Mouse (Mus musculus) liver, postnatal 0 days (tissue): ENCODE data around the gene Tmem237.

Experiments
- CTCF ChIP-seq: sonication (generic); IDR thresholded peaks from 2 replicates; pipeline ENCODE4 v1.5.1; 2016; ENCODE audit warnings: antibody characterized with exemption, low read depth
- EP300 ChIP-seq: IDR thresholded peaks from 2 replicates; pipeline ENCODE4 v1.6.1; 2016; ENCODE audit warnings: antibody characterized with exemption, low read depth, mild to moderate bottlenecking

- no peak for TF ChIP-seq EP300
- TF ChIP-seq CTCF, result no peak
Measured at GRCm38 (mm10) chr1:59094705-59095104, 25.5 kb downstream of the Tmem237 start, which contains the start of gene C2cd6.
